Mouse (Mus musculus) CH12.LX (cell line): Measurements from ENCODE around the gene Treh. TPM values are rescaled to one million over a fixed set of nuclear protein-coding genes. Genes with fewer than 3 reads are reported as not detected.
"Not testable (repeated sequence)": the region's sequence is repeated elsewhere in the genome, so short reads cannot be mapped to it uniquely, and the experiment has no call there.

Source experiments
- DNase-seq: peaks from one replicate; pipeline ENCODE4 v3.0.0-alpha.2; 2013; ENCODE audit errors: extremely low read depth
- H3K27ac ChIP-seq: 2 replicates; pipeline ENCODE4 v1.5.1; 2012; ENCODE audit warnings: low read depth, mild to moderate bottlenecking, control low read depth, moderate library complexity; ENCODE audit not compliant: insufficient read depth
- H3K27me3 ChIP-seq: replicated peaks from 2 replicates; pipeline ENCODE3; 2012; ENCODE audit warnings: inconsistent platforms
- H3K36me3 ChIP-seq, 2 experiments: replicated peaks in 1 of 2; 2 replicates each; pipeline versions ENCODE3 to v1.6.1; 2012; ENCODE audit warnings: inconsistent platforms in 1 of 2, low read length in 1 of 2, mild to moderate bottlenecking in 1 of 2, mixed read lengths in 1 of 2, moderate library complexity in 1 of 2; ENCODE audit not compliant: control insufficient read depth in 1 of 2, insufficient read depth in 1 of 2
- H3K4me1 ChIP-seq, 2 experiments: 2 replicates each; pipeline ENCODE4 v1.6.1; 2012; ENCODE audit warnings: inconsistent platforms in 1 of 2, moderate library complexity in 1 of 2; ENCODE audit not compliant: insufficient read depth in 2 of 2, control insufficient read depth in 1 of 2
- H3K4me2 ChIP-seq: 2 replicates; pipeline ENCODE4 v1.6.1; 2012; ENCODE audit warnings: low read depth, mild to moderate bottlenecking, control low read depth; ENCODE audit not compliant: poor library complexity, insufficient read depth, severe bottlenecking
- H3K4me3 ChIP-seq, 3 experiments: fragments of 150-350 bp in 1 of 3; sonication (generic) in 1 of 3; replicated peaks in 1 of 3; 2 replicates each; pipeline versions ENCODE3 to v1.5.1; 2011 to 2012; ENCODE audit warnings: low read depth in 2 of 3, low read length in 2 of 3, mild to moderate bottlenecking in 2 of 3, moderate library complexity in 2 of 3, control low read depth in 1 of 3, improper control_type of control experiment in 1 of 3, inconsistent platforms in 1 of 3, mixed read lengths in 1 of 3; ENCODE audit not compliant: poor library complexity in 1 of 3
- H3K79me2 ChIP-seq: replicated peaks from 2 replicates; pipeline ENCODE4 v1.6.1; 2012; ENCODE audit warnings: mild to moderate bottlenecking, moderate library complexity; ENCODE audit not compliant: control insufficient read depth, poor library complexity, insufficient read depth, severe bottlenecking; ENCODE audit errors: extremely low read depth
- H3K9ac ChIP-seq: 2 replicates; pipeline ENCODE4 v1.6.1; 2012; ENCODE audit warnings: low read depth, mild to moderate bottlenecking, control low read depth, moderate library complexity; ENCODE audit not compliant: insufficient read depth
- H3K9me3 ChIP-seq: replicated peaks from 2 replicates; pipeline ENCODE3; 2012; ENCODE audit warnings: low read length, inconsistent platforms, mixed read lengths
- BHLHE40 ChIP-seq: IDR thresholded peaks from 2 replicates; pipeline ENCODE4 v1.6.1; 2011; ENCODE audit warnings: mild to moderate bottlenecking, low read depth, low read length, improper control_type of control experiment
- CTCF ChIP-seq, 2 experiments: IDR thresholded peaks in 1 of 2; conservative IDR thresholded peaks in 1 of 2; 2 replicates each; pipeline ENCODE4 v1.5.1; 2011 to 2012; ENCODE audit warnings: low read depth in 2 of 2, low read length in 2 of 2, improper control_type of control experiment in 1 of 2, inconsistent platforms in 1 of 2, mild to moderate bottlenecking in 1 of 2, moderate library complexity in 1 of 2
- E2F4 ChIP-seq: IDR thresholded peaks from 2 replicates; pipeline ENCODE4 v1.6.1; 2011; ENCODE audit warnings: low read depth, low read length, improper control_type of control experiment; ENCODE audit not compliant: insufficient replicate concordance
- ELF1 ChIP-seq: IDR thresholded peaks from 2 replicates; pipeline ENCODE4 v1.6.1; 2014; ENCODE audit warnings: low read depth, mild to moderate bottlenecking, inconsistent platforms, low read length, improper control_type of control experiment
- IRF4 ChIP-seq: IDR thresholded peaks from 2 replicates; pipeline ENCODE4 v1.6.1; 2014; ENCODE audit warnings: low read depth, mild to moderate bottlenecking, inconsistent platforms, low read length, improper control_type of control experiment
- MAFK ChIP-seq: IDR thresholded peaks from 2 replicates; pipeline ENCODE4 v1.6.1; 2011; ENCODE audit warnings: low read length, improper control_type of control experiment; ENCODE audit not compliant: insufficient replicate concordance
- MAX ChIP-seq: IDR thresholded peaks from 2 replicates; pipeline ENCODE4 v1.6.1; 2011; ENCODE audit warnings: low read length, improper control_type of control experiment
- MEF2A ChIP-seq: IDR thresholded peaks from 2 replicates; pipeline ENCODE4 v1.6.1; 2014; ENCODE audit warnings: low read depth, mild to moderate bottlenecking, inconsistent platforms, low read length, improper control_type of control experiment, borderline replicate concordance
- MYC ChIP-seq: IDR thresholded peaks from 2 replicates; pipeline ENCODE4 v1.6.1; 2011; ENCODE audit warnings: low read depth, mild to moderate bottlenecking, improper control_type of control experiment, low read length
- POLR2AphosphoS2 ChIP-seq: IDR thresholded peaks from 2 replicates; pipeline ENCODE4 v1.6.1; 2011; ENCODE audit warnings: low read depth, low read length, improper control_type of control experiment
- TBP ChIP-seq: conservative IDR thresholded peaks from 2 replicates; pipeline ENCODE4 v1.6.1; 2011; ENCODE audit warnings: low read depth, low read length, improper control_type of control experiment
- TCF12 ChIP-seq: IDR thresholded peaks from 2 replicates; pipeline ENCODE4 v1.6.1; 2014; ENCODE audit warnings: low read depth, mild to moderate bottlenecking, inconsistent platforms, low read length, improper control_type of control experiment
- UBTF ChIP-seq: IDR thresholded peaks from 2 replicates; pipeline ENCODE4 v1.6.1; 2012; ENCODE audit warnings: low read depth, mild to moderate bottlenecking, inconsistent platforms, low read length, improper control_type of control experiment, moderate library complexity
- USF1 ChIP-seq: IDR thresholded peaks from 2 replicates; pipeline ENCODE4 v1.6.1; 2014; ENCODE audit warnings: low read depth, mild to moderate bottlenecking, inconsistent platforms, low read length, improper control_type of control experiment
- USF2 ChIP-seq: conservative IDR thresholded peaks from 2 replicates; pipeline ENCODE4 v1.6.1; 2011; ENCODE audit warnings: low read depth, low read length, improper control_type of control experiment
- ZNF384 ChIP-seq: IDR thresholded peaks from 2 replicates; pipeline ENCODE4 v1.6.1; 2012; ENCODE audit warnings: low read depth, low read length, improper control_type of control experiment, inconsistent platforms
- dilution Hi-C: fragments of 300-500 bp; cut with MboI; formaldehyde crosslinking; loops from 2 replicates; pipeline ENCODE4 v1.14.3; 2020; ENCODE audit warnings: low sequenced_read_pairs; ENCODE audit not compliant: extremely low pct_unique_long_range_greater_than_20kb, extremely low pct_ligation_motif_present
- in situ Hi-C: fragments of 300-500 bp; cut with MboI; formaldehyde crosslinking; loops from 3 replicates; pipeline ENCODE4 v1.14.3; 2019; ENCODE audit warnings: low sequenced_read_pairs, low pct_ligation_motif_present, low pct_unique_long_range_greater_than_20kb, mixed read lengths
- polyA plus RNA-seq: library from polyadenylated mRNA; unstranded; fragments of >175 nt; gene quantifications from 2 replicates; pipeline ENCODE4 v1.2.1, GENCODE M21; 2012; ENCODE audit warnings: low read depth; ENCODE audit not compliant: insufficient read length
- total RNA-seq, 2 experiments: library from RNA; depleted of rRNA; stranded (reverse); fragments of 300-350 nt in 1 of 2; fragments of >200 nt in 1 of 2; gene quantifications; 2 replicates each; pipeline ENCODE4 v1.2.3; 2012 to 2014

The Treh gene
- total and polyA plus RNA-seq, 3 experiments, result not detected

- in situ Hi-C loops, result no loop called here
- H3K9me3 ChIP-seq, result no peaks in the 10 kb centered on the region
- no peak for DNase-seq
- no peaks in the 10 kb centered on the region for H3K27me3 ChIP-seq
- H3K4me3 ChIP-seq, result no peak overlapping the region
- no peak for TF ChIP-seq USF2
- no peak for TF ChIP-seq UBTF
- TF ChIP-seq MEF2A, result no peak
- no peak for TF ChIP-seq ELF1
- TF ChIP-seq MYC, result no peak
- TF ChIP-seq USF1, result no peak
- no peak for TF ChIP-seq TBP
- TF ChIP-seq BHLHE40, result no peak
- no peak for TF ChIP-seq MAX
- TF ChIP-seq E2F4, result no peak
- TF ChIP-seq MAFK, result no peak
- no peak for TF ChIP-seq POLR2AphosphoS2
- TF ChIP-seq IRF4, result no peak
- no peak for TF ChIP-seq ZNF384
- no peak overlapping the region for H3K9ac ChIP-seq
- H3K4me1 ChIP-seq, result peaks cover 3 to 39% of the 10 kb centered on the region in 2 experiments; a peak in 3 of 4 replicates
- peaks cover 26% of the 10 kb centered on the region for H3K79me2 ChIP-seq
- H3K4me2 ChIP-seq, result no peak overlapping the region
- H3K36me3 ChIP-seq, result peaks cover 57 to 95% of the 10 kb centered on the region in 2 experiments
- H3K27ac ChIP-seq, result no peak overlapping the region
- dilution Hi-C loops, result no loop called here
These were observed 46.8 kb upstream of the Treh start for GRCm38 (mm10) chr9:44626268-44626667.

GRCm38 (mm10) chr9:44637551-44638169 is 35.4 kb upstream of the Treh start:
- no peaks in the 10 kb centered on the region for H3K27me3 ChIP-seq
- H3K79me2 ChIP-seq, result peaks cover 12% of the 10 kb centered on the region; the same call in 1 of the 2 replicates
- no peak overlapping the region for H3K4me2 ChIP-seq
- no peak overlapping the region for H3K27ac ChIP-seq
- H3K36me3 ChIP-seq, result peaks cover 51 to 58% of the 10 kb centered on the region in 2 experiments
- no peak for TF ChIP-seq TCF12
- peak in 1 of 2 experiments; percentile 17; a peak in 1 of 4 replicates for TF ChIP-seq CTCF (conservative IDR thresholded peaks at IDR 0.05 in 1 of 2, IDR thresholded peaks at IDR 0.05 in 1 of 2; ENCODE audit: low read depth in 2 of 2, low read length in 2 of 2)
- TF ChIP-seq, all 38 proteins: peak for 1
- no peak overlapping the region for H3K9ac ChIP-seq
- H3K4me1 ChIP-seq, result peaks cover 8 to 50% of the 10 kb centered on the region in 2 experiments; a peak in 3 of 4 replicates
- peak; percentile 66 for DNase-seq
- H3K4me3 ChIP-seq, result no peak overlapping the region
- no peaks in the 10 kb centered on the region for H3K9me3 ChIP-seq
- in situ Hi-C loops, result no loop called here
- dilution Hi-C loops, result no loop called here

- H3K9me3 ChIP-seq, H3K4me3 ChIP-seq, H3K9ac ChIP-seq, H3K27me3 ChIP-seq, DNase-seq, dilution Hi-C loops, H3K79me2 ChIP-seq, in situ Hi-C loops, H3K27ac ChIP-seq, H3K4me2 ChIP-seq: not testable (repeated sequence)
- Histone ChIP-seq H3K36me3 (peaks cover 42 to 47% of the 10 kb centered on the region in 2 experiments), H3K4me1 (peaks cover 8 to 55% of the 10 kb centered on the region in 2 experiments; a peak in 3 of 4 replicates)
These were observed 34.3 kb upstream of the Treh start for GRCm38 (mm10) chr9:44638726-44639125.

- Histone ChIP-seq H3K36me3 (peaks cover 32 to 34% of the 10 kb centered on the region in 2 experiments), H3K4me1 (peaks cover 8 to 56% of the 10 kb centered on the region in 2 experiments; a peak in 3 of 4 replicates)
- H3K79me2 ChIP-seq, H3K4me3 ChIP-seq, H3K27me3 ChIP-seq, H3K9me3 ChIP-seq, H3K9ac ChIP-seq, H3K4me2 ChIP-seq, H3K27ac ChIP-seq, dilution Hi-C loops, DNase-seq, in situ Hi-C loops: not testable (repeated sequence)
These were observed 33.0 kb upstream of the Treh start for GRCm38 (mm10) chr9:44640028-44640427.
